Mouse (Mus musculus) telencephalon, adult 2 months (tissue): ENCODE results near the gene Ahdc1.

Source experiments
- DNase-seq: peaks from one replicate; pipeline ENCODE4 v3.0.0-alpha.2; 2011; ENCODE audit warnings: low read depth, low spot score

The Ahdc1 gene

GRCm38 (mm10) chr4:133016677-133017415 is 5.8 kb downstream of the Ahdc1 start:
- no peak for DNase-seq

GRCm38 (mm10) chr4:133017597-133018262 is 6.7 kb downstream of the Ahdc1 start:
- no peak for DNase-seq

- no peak for DNase-seq
These were observed 7.3 kb downstream of the Ahdc1 start for GRCm38 (mm10) chr4:133018263-133018798.

GRCm38 (mm10) chr4:133020721-133021120 is 9.7 kb downstream of the Ahdc1 start:
- DNase-seq, result no peak

GRCm38 (mm10) chr4:133021181-133021671 is 10.2 kb downstream of the Ahdc1 start:
- DNase-seq, result no peak

- no peak for DNase-seq
These were observed 11.2 kb downstream of the Ahdc1 start for GRCm38 (mm10) chr4:133022217-133022616.

- no peak for DNase-seq
These were observed 12.0 kb downstream of the Ahdc1 start for GRCm38 (mm10) chr4:133022954-133023635.

GRCm38 (mm10) chr4:133023636-133024035 is 12.6 kb downstream of the Ahdc1 start:
- DNase-seq, result no peak

- no peak for DNase-seq
These were observed 13.3 kb downstream of the Ahdc1 start for GRCm38 (mm10) chr4:133024404-133024803.

GRCm38 (mm10) chr4:133024969-133025685 is 14.1 kb downstream of the Ahdc1 start:
- DNase-seq, result no peak

- no peak for DNase-seq
These were observed 15.2 kb downstream of the Ahdc1 start for GRCm38 (mm10) chr4:133026272-133026671.

GRCm38 (mm10) chr4:133026826-133027375 is 15.8 kb downstream of the Ahdc1 start:
- no peak for DNase-seq

- DNase-seq, result no peak
These were observed 16.7 kb downstream of the Ahdc1 start for GRCm38 (mm10) chr4:133027721-133028120.

GRCm38 (mm10) chr4:133028193-133028592 is 17.1 kb downstream of the Ahdc1 start:
- no peak for DNase-seq

GRCm38 (mm10) chr4:133028875-133029274 is 17.8 kb downstream of the Ahdc1 start:
- no peak for DNase-seq

- no peak for DNase-seq
These were observed 21.5 kb downstream of the Ahdc1 start for GRCm38 (mm10) chr4:133032410-133033095.

GRCm38 (mm10) chr4:133034478-133034877 is 23.4 kb downstream of the Ahdc1 start:
- DNase-seq, result no peak

GRCm38 (mm10) chr4:133035446-133035845 is 24.4 kb downstream of the Ahdc1 start:
- no peak for DNase-seq

- DNase-seq, result no peak
These were observed 24.9 kb downstream of the Ahdc1 start for GRCm38 (mm10) chr4:133035946-133036345.

- no peak for DNase-seq
These were observed 26.2 kb downstream of the Ahdc1 start for GRCm38 (mm10) chr4:133037293-133037692.

- no peak for DNase-seq
These were observed 26.7 kb downstream of the Ahdc1 start for GRCm38 (mm10) chr4:133037798-133038197.
